18 mouse cellular contexts compared by ENCODE assay signal in genomic region chr5:135643552-135643842, GRCm38 (mm10). TPM values are rescaled to one million over a fixed set of nuclear protein-coding genes. Genes with fewer than 3 reads are reported as not detected.
DNase-seq lines count a peak whose midpoint lies in the region; ATAC-seq and TF ChIP-seq lines count a peak whose summit lies in the region.
"Had no signal": no experiment of that assay in that cellular context is flagged by ENCODE, and none has a peak within 500 bp of the region (broad histone marks: within the 10 kb centered on the region; RNA-seq: fewer than 3 reads in every experiment).

No protein-coding gene starts in this region.

- WGBS in liver, adult 2 months: 100% methylated on average over 1 of the region's 1 CpGs
- 90% methylated on average over 1 of the region's 1 CpGs for WGBS in hindbrain, embryonic 13.5 days

- no peaks in the 10 kb centered on the region for H3K36me3 ChIP-seq in liver, adult 2 months (ENCODE audit: control insufficient read depth, insufficient read depth, low read length)
- H3K36me3 ChIP-seq in E14TG2a.4 (ENCODE audit: insufficient read depth, low read length) (peaks cover 47% of the 10 kb centered on the region), ES-E14 (ENCODE audit: control insufficient read depth, insufficient read depth, low read length, poor library complexity, severe bottlenecking) (peaks cover 14% of the 10 kb centered on the region; the same call in 1 of the 2 replicates)
- H3K36me3 ChIP-seq in hindbrain, embryonic 13.5 days: peaks cover 46% of the 10 kb centered on the region

- H3K4me2 ChIP-seq in hindbrain, embryonic 13.5 days: no peak overlapping the region
- H3K4me2 ChIP-seq: embryonic facial prominence, embryonic 12.5 days; embryonic facial prominence, embryonic 15.5 days; forebrain, embryonic 12.5 days; forebrain, embryonic 15.5 days; heart, embryonic 11.5 days; hindbrain, embryonic 12.5 days; intestine, embryonic 15.5 days had no signal

- no peaks in the 10 kb centered on the region for H3K27me3 ChIP-seq in liver, adult 2 months (ENCODE audit: control insufficient read depth, insufficient read depth, low read length)
- no peaks in the 10 kb centered on the region for H3K27me3 ChIP-seq in E14TG2a.4 (ENCODE audit: insufficient read depth, low read length)
- H3K27me3 ChIP-seq in hindbrain, embryonic 13.5 days: no peaks in the 10 kb centered on the region
- H3K27me3 ChIP-seq: embryonic facial prominence, embryonic 12.5 days; embryonic facial prominence, embryonic 15.5 days; forebrain, embryonic 12.5 days; forebrain, embryonic 15.5 days; hindbrain, embryonic 12.5 days; intestine, embryonic 15.5 days; Patski had no signal

- peaks cover 34% of the 10 kb centered on the region for H3K4me1 ChIP-seq in liver, adult 2 months (ENCODE audit: control insufficient read depth, insufficient read depth, low read length)
- H3K4me1 ChIP-seq in E14TG2a.4 (replicated peaks; ENCODE audit: low read depth, low read length) (peaks cover 86% of the 10 kb centered on the region), ES-E14 (ENCODE audit: control insufficient read depth in 2 of 2, insufficient read depth in 2 of 2, low read length in 2 of 2, poor library complexity in 1 of 2) (peaks cover 16 to 28% of the 10 kb centered on the region in 2 experiments)
- no peaks in the 10 kb centered on the region for H3K4me1 ChIP-seq in hindbrain, embryonic 13.5 days (replicated peaks)
- H3K4me1 ChIP-seq: embryonic facial prominence, embryonic 12.5 days; embryonic facial prominence, embryonic 15.5 days; forebrain, embryonic 15.5 days; intestine, embryonic 15.5 days had no signal

- TF ChIP-seq POLR2A in liver, adult 2 months (IDR thresholded peaks at IDR 0.05; ENCODE audit: extremely low read depth, insufficient read depth, low read length): no peak

- no peak for DNase-seq in liver, adult 2 months (ENCODE audit: extremely low read depth, low read depth, low spot score)
- DNase-seq in liver (no peak), ES-E14 (ENCODE audit: low read depth, low spot score) (no peak)
- DNase-seq in urinary bladder, postnatal 36 days (ENCODE audit: low spot score in 2 of 2): no peak
- DNase-seq: cerebellum, adult 11 months; gastrocnemius, postnatal 14 days had no signal

- no peak overlapping the region for H3K9ac ChIP-seq in liver, adult 2 months (ENCODE audit: low read depth, low read length)
- no peak overlapping the region for H3K9ac ChIP-seq in ES-E14 (ENCODE audit: insufficient read depth, low read depth, low read length, poor library complexity, severe bottlenecking)
- no peak overlapping the region for H3K9ac ChIP-seq in hindbrain, embryonic 13.5 days
- H3K9ac ChIP-seq: embryonic facial prominence, embryonic 12.5 days; embryonic facial prominence, embryonic 15.5 days; forebrain, embryonic 12.5 days; forebrain, embryonic 15.5 days; hindbrain, embryonic 12.5 days; intestine, embryonic 15.5 days had no signal

- TF ChIP-seq CTCF in liver, adult 2 months (IDR thresholded peaks at IDR 0.05; ENCODE audit: low read depth, low read length): no peak
- no peak for TF ChIP-seq CTCF in E14TG2a.4 (conservative IDR thresholded peaks at IDR 0.05; ENCODE audit: low read length)

- in situ Hi-C loops in ES-E14 (cut with MboI; ENCODE audit: low sequenced_read_pairs in 2 of 2, unreplicated experiment in 2 of 2): no loop called here

- no peak for ATAC-seq in hindbrain, embryonic 13.5 days (ENCODE audit: low FRiP score)
- ATAC-seq: CD4-positive, CD25-positive, alpha-beta regulatory T cell, adult 4 months; forebrain, embryonic 15.5 days; hindbrain, embryonic 16.5 days; intestine, embryonic 15.5 days; Patski had no signal

- H3K79me2 ChIP-seq in liver, adult 2 months (ENCODE audit: control insufficient read depth, insufficient read depth, low read length): no peaks in the 10 kb centered on the region

- peak overlapping the region; percentile 68 for H3K27ac ChIP-seq in liver, adult 2 months (replicated peaks; ENCODE audit: insufficient read depth, low read depth, low read length)
- peak overlapping the region; percentile 1; the same call in 1 of the 2 replicates for H3K27ac ChIP-seq in ES-E14 (ENCODE audit: insufficient read depth, low read depth, low read length, poor library complexity, severe bottlenecking)
- H3K27ac ChIP-seq in hindbrain, embryonic 13.5 days: no peak overlapping the region
- H3K27ac ChIP-seq: embryonic facial prominence, embryonic 12.5 days; embryonic facial prominence, embryonic 15.5 days; forebrain, embryonic 15.5 days; hindbrain, embryonic 12.5 days; intestine, embryonic 15.5 days had no signal

- no peak overlapping the region for H3K4me3 ChIP-seq in liver, adult 2 months (ENCODE audit: insufficient read depth, low read depth, low read length)
- H3K4me3 ChIP-seq in E14TG2a.4 (replicated peaks; ENCODE audit: low read length) (peak overlapping the region; percentile 63; the same call in 1 of the 2 replicates), ES-E14 (ENCODE audit: insufficient read depth in 1 of 2, low read depth in 1 of 2, low read length in 2 of 2, poor library complexity in 1 of 2, severe bottlenecking in 1 of 2) (no peak overlapping the region)
- H3K4me3 ChIP-seq in hindbrain, embryonic 13.5 days: no peak overlapping the region
- H3K4me3 ChIP-seq: embryonic facial prominence, embryonic 12.5 days; embryonic facial prominence, embryonic 15.5 days; forebrain, embryonic 12.5 days; forebrain, embryonic 15.5 days; hindbrain, embryonic 12.5 days; intestine, embryonic 15.5 days had no signal

- H3K9me3 ChIP-seq in E14TG2a.4 (ENCODE audit: low read length): peaks cover 6% of the 10 kb centered on the region
- H3K9me3 ChIP-seq in ES-E14 (ENCODE audit: control insufficient read depth, insufficient read depth, low read depth, low read length): no peaks in the 10 kb centered on the region
- H3K9me3 ChIP-seq in hindbrain, embryonic 13.5 days: no peaks in the 10 kb centered on the region
- H3K9me3 ChIP-seq: embryonic facial prominence, embryonic 12.5 days; embryonic facial prominence, embryonic 15.5 days; forebrain, embryonic 12.5 days; forebrain, embryonic 15.5 days; hindbrain, embryonic 12.5 days; intestine, embryonic 15.5 days had no signal

TF ChIP-seq in ES-E14, 5 proteins besides CTCF, POLR2A, EP300 and RAD21:
- TF ChIP-seq ZC3H11A (IDR thresholded peaks at IDR 0.05; ENCODE audit: borderline replicate concordance, low read depth, low read length) (no peak), CHD2 (IDR thresholded peaks at IDR 0.05; ENCODE audit: low read depth, low read length) (0 out of 2 replicates have a peak, but pooled peaks have one; percentile 47), MAFK (IDR thresholded peaks at IDR 0.05; ENCODE audit: insufficient read depth, low read depth, low read length) (peak; percentile 95), ZNF384 (IDR thresholded peaks at IDR 0.05; ENCODE audit: low read depth, low read length) (no peak), HCFC1 (IDR thresholded peaks at IDR 0.05; ENCODE audit: borderline replicate concordance, insufficient read depth, low read length) (no peak)

RNA-seq across cellular contexts. Expression of gene Rhbdd2, which starts 11.1 kb away (rescaled TPM):
- total RNA-seq in liver, adult 2 months (2014; rRNA removed): 8.5 and 9.7 TPM in 2 replicates
- 17.0 and 20.9 TPM in 2 replicates for polyA plus RNA-seq in liver, adult 2 months (2012; rRNA removed)
- 15.7 and 16.7 TPM in 2 replicates for total RNA-seq in ES-E14 (2012; rRNA removed)
- polyA plus RNA-seq in hindbrain, embryonic 13.5 days (2015; fragmentation: Nextera tagmentation; extraction: Ambion mirVana): 85.3 and 89.3 TPM in 2 replicates

RNA-seq across cellular contexts. Expression of gene Por, which starts 26.3 kb away (rescaled TPM):
- total RNA-seq in liver, adult 2 months (2014; rRNA removed): 284 and 345 TPM in 2 replicates
- polyA plus RNA-seq in liver, adult 2 months (2012; rRNA removed): 211 and 254 TPM in 2 replicates
- 125 and 153 TPM in 2 replicates for total RNA-seq in ES-E14 (2012; rRNA removed)
- polyA plus RNA-seq in hindbrain, embryonic 13.5 days (2015; fragmentation: Nextera tagmentation; extraction: Ambion mirVana): 107 TPM in 2 replicates
